Mouse (Mus musculus) stomach, embryonic 15.5 days (tissue): ENCODE results near the gene Clip2. TPM values are rescaled to one million over a fixed set of nuclear protein-coding genes. Genes with fewer than 3 reads are reported as not detected.
A peak's percentile ranks its signal among the peaks of the same experiment; 100 is the strongest.

Experiments used
- ATAC-seq: fragments of 200-750 bp; cut with Nextera tagmentation; 2 replicates; pipeline ENCODE4 v1.8.0; 2017; ENCODE audit warnings: low read depth, moderate number of reproducible peaks, moderate TSS enrichment; ENCODE audit not compliant: insufficient read depth, low FRiP score
- H3K27ac ChIP-seq: fragments of 300-500 bp; sonication (generic); 2 replicates; pipeline ENCODE4 v1.5.1; 2015; ENCODE audit warnings: mild to moderate bottlenecking, inconsistent platforms
- H3K27me3 ChIP-seq: fragments of 300-500 bp; sonication (generic); replicated peaks from 2 replicates; pipeline ENCODE4 v1.6.1; 2015; ENCODE audit warnings: inconsistent platforms
- H3K36me3 ChIP-seq: fragments of 300-500 bp; sonication (generic); 2 replicates; pipeline ENCODE4 v1.6.1; 2015; ENCODE audit warnings: inconsistent platforms
- H3K4me1 ChIP-seq: fragments of 300-500 bp; sonication (generic); 2 replicates; pipeline ENCODE4 v1.6.1; 2015; ENCODE audit warnings: inconsistent platforms
- H3K4me2 ChIP-seq: fragments of 300-500 bp; sonication (generic); 2 replicates; pipeline ENCODE4 v1.6.1; 2015; ENCODE audit warnings: mild to moderate bottlenecking, inconsistent platforms
- H3K4me3 ChIP-seq: fragments of 300-500 bp; sonication (generic); replicated peaks from 2 replicates; pipeline ENCODE4 v1.5.1; 2015; ENCODE audit warnings: inconsistent platforms
- H3K9ac ChIP-seq: fragments of 300-500 bp; sonication (generic); 2 replicates; pipeline ENCODE4 v1.6.1; 2015; ENCODE audit warnings: inconsistent platforms
- H3K9me3 ChIP-seq: fragments of 300-500 bp; sonication (generic); 2 replicates; pipeline ENCODE4 v1.6.1; 2016; ENCODE audit warnings: inconsistent platforms
- WGBS: fragments of 180-500 bp; shearing (Covaris S2); methylation state at CpG from one replicate; pipeline ENCODE4 v1.1.7; 2015; 5-methylcytosine and 5-hydroxymethylcytosine counted together
- polyA plus RNA-seq: library from polyadenylated mRNA; unstranded; fragments of >200 nt; fragmentation: Nextera tagmentation; extraction: Ambion mirVana; gene quantifications from 2 replicates; pipeline ENCODE4 v1.2.1, GENCODE M21; 2015

Gene Clip2
- polyA plus RNA-seq, 1 experiment from 2014 or later = 2.9 TPM

GRCm38 (mm10) chr5:134520120-134520519 lies 32.1 kb downstream of the Clip2 start:
- Histone ChIP-seq H3K4me1 (no peaks in the 10 kb centered on the region), H3K27ac (no peak overlapping the region), H3K4me2 (no peak overlapping the region), H3K9me3 (no peaks in the 10 kb centered on the region), H3K9ac (no peak overlapping the region), H3K27me3 (no peaks in the 10 kb centered on the region), H3K4me3 (no peak overlapping the region), H3K36me3 (peaks cover 26% of the 10 kb centered on the region)
- no peak for ATAC-seq
- 95% methylated on average over 4 of the region's 4 CpGs for WGBS

GRCm38 (mm10) chr5:134519471-134519870 lies 32.8 kb downstream of the Clip2 start:
- no peaks in the 10 kb centered on the region for H3K4me1 ChIP-seq
- H3K36me3 ChIP-seq = peaks cover 32% of the 10 kb centered on the region
- 88% methylated on average over 5 of the region's 5 CpGs for WGBS
- ATAC-seq = no peak
- H3K27ac ChIP-seq = no peak overlapping the region
- no peaks in the 10 kb centered on the region for H3K9me3 ChIP-seq
- no peak overlapping the region for H3K4me3 ChIP-seq
- no peak overlapping the region for H3K9ac ChIP-seq
- H3K27me3 ChIP-seq = no peaks in the 10 kb centered on the region
- H3K4me2 ChIP-seq = no peak overlapping the region

DNA sequence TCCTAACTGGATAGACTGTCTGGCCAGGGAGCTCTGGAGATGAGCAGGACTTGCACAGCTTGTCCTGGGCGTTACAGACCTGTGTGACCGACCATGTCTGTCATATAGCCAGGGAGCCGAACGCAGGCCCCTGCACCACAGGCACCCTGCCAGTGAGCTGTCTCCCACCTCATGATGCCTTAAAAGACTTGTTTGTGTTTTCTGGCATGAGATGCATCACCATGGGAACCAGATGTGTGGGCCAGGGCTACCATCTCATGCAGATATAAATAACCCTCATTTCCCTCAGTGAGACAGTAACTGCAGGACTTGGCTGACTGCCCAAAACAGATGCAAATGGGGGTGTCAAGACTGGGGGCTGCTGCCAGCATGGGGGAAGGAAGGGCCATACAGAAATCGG lies 40.1 kb downstream of the Clip2 start:
- 79% methylated on average over 5 of the region's 5 CpGs for WGBS
- Histone ChIP-seq H3K36me3 (peaks cover 53% of the 10 kb centered on the region), H3K27me3 (no peaks in the 10 kb centered on the region), H3K9me3 (no peaks in the 10 kb centered on the region), H3K4me2 (no peak overlapping the region), H3K4me1 (no peaks in the 10 kb centered on the region), H3K9ac (no peak overlapping the region), H3K27ac (no peak overlapping the region), H3K4me3 (no peak overlapping the region)
- ATAC-seq = no peak

GRCm38 (mm10) chr5:134510266-134510665 lies 42.0 kb downstream of the Clip2 start:
- no peaks in the 10 kb centered on the region for H3K4me1 ChIP-seq
- H3K36me3 ChIP-seq = peaks cover 37% of the 10 kb centered on the region
- H3K9ac ChIP-seq = no peak overlapping the region
- H3K4me3 ChIP-seq = no peak overlapping the region
- no peak overlapping the region for H3K27ac ChIP-seq
- no peaks in the 10 kb centered on the region for H3K9me3 ChIP-seq
- 89% methylated on average over 5 of the region's 5 CpGs for WGBS
- no peaks in the 10 kb centered on the region for H3K27me3 ChIP-seq
- no peak for ATAC-seq
- H3K4me2 ChIP-seq = no peak overlapping the region

DNA sequence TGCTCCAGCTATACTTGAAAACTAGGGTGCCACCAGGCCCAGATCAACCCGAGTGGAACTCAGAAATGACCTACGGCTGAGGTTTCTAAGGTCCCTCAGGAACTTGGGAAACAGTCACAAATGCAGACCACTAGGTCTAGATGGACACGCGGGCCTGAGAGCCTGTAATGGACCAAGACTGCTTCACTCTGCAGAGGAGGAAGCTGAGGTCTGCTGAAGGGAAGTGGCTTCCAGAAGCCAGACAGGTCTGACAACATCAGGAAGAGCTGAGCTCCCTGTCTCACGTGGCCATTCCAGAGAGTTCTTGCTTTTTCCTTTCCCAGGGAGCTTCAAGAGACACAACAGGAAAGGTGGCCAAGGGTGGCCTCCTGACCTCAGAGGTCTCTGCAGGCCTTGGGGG lies 43.3 kb downstream of the Clip2 start:
- no peaks in the 10 kb centered on the region for H3K9me3 ChIP-seq
- H3K4me2 ChIP-seq = no peak overlapping the region
- H3K4me3 ChIP-seq = no peak overlapping the region
- WGBS = 79% methylated on average over 5 of the region's 5 CpGs
- no peaks in the 10 kb centered on the region for H3K4me1 ChIP-seq
- H3K9ac ChIP-seq = no peak overlapping the region
- ATAC-seq = no peak
- H3K36me3 ChIP-seq = peaks cover 26% of the 10 kb centered on the region
- H3K27me3 ChIP-seq = no peaks in the 10 kb centered on the region
- no peak overlapping the region for H3K27ac ChIP-seq

DNA sequence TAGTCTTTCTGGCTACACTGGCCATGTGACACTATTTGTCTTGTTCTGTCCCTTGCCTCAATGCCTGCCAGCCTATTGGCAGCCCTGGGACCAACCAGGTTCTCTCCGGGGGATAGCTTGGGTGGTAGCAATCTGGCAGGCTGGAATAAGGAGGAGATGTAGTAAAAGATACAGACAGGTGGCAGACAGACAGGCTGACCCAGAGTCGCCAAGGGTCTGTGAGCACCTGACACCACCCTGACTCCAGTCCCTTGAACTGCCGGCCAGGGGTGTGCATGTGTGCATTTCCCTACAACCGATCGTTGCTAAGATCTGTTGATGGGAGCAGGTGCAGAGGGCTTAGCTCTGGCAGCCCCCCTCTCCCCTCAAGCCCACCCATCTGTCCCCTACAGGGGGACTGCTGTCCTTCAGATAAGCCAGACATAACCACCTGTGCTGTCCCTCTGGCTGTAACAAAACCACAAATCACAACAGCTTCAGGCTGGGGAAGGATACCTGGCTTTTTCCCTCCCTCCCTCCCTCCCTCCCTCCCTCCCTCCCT lies 44.3 kb downstream of the Clip2 start:
- Histone ChIP-seq H3K4me2 (no peak overlapping the region), H3K4me1 (no peaks in the 10 kb centered on the region), H3K27ac (no peak overlapping the region), H3K4me3 (no peak overlapping the region), H3K9me3 (no peaks in the 10 kb centered on the region), H3K9ac (no peak overlapping the region), H3K27me3 (no peaks in the 10 kb centered on the region), H3K36me3 (peaks cover 25% of the 10 kb centered on the region)
- no peak for ATAC-seq
- WGBS = 68% methylated on average over 5 of the region's 5 CpGs

- Histone ChIP-seq H3K4me3 (no peak overlapping the region), H3K4me2 (no peak overlapping the region), H3K4me1 (no peaks in the 10 kb centered on the region), H3K27me3 (no peaks in the 10 kb centered on the region), H3K9ac (no peak overlapping the region), H3K9me3 (no peaks in the 10 kb centered on the region), H3K36me3 (peaks cover 27% of the 10 kb centered on the region), H3K27ac (no peak overlapping the region)
- 18% methylated on average over 10 of the region's 10 CpGs for WGBS
- no peak for ATAC-seq
Measured at GRCm38 (mm10) chr5:134507307-134507706, 44.9 kb downstream of the Clip2 start.

DNA sequence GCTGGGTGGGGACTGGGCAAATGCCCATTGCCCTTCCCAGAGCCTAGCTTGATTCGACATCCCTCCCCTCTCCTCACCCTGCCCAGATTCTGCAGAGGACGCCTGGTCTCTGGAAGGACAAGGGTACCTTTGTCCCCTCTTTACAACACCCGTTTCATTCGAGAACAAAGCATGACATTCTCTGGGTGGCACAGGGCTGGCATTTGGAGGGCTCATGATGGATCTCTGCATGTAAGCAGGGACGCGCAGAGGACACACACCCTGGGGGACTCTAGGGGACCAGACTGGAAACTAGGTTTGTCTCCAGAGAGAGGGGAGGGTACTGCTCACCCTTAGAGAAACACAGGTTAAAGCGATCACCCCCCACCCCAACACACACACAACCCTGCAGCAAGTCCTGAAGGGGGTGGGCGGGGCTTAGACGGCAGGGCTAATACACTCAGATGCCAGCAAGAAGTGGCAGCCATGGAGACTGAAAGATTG lies 46.4 kb downstream of the Clip2 start:
- Histone ChIP-seq H3K4me3 (no peak overlapping the region), H3K27me3 (no peaks in the 10 kb centered on the region), H3K9ac (no peak overlapping the region), H3K4me1 (no peaks in the 10 kb centered on the region), H3K27ac (no peak overlapping the region), H3K36me3 (peaks cover 23% of the 10 kb centered on the region), H3K9me3 (no peaks in the 10 kb centered on the region), H3K4me2 (no peak overlapping the region)
- peak; percentile 21; the same call in 1 of the 2 replicates for ATAC-seq
- 77% methylated on average over 9 of the region's 9 CpGs for WGBS

DNA sequence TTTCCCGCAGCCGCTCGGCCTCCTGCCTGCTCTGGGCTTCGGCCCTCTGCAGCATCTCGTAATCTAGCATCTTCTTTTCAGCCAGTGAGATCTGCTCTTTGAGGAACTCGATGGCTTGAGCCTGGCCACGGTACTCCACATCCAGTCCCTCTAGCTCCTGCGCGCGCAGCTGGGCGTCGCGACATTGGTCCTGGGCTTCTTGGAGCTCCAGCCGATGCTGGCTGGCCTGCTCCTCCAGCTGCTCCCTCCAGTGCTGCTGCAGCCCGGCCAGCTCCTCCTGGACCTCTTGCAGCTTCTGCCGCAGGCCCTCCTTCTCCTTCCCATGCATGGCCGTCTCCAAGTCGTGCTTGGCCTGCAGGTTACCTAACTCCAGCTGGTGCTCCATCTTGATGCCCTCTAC lies 49.6 kb downstream of the Clip2 start:
- Histone ChIP-seq H3K4me3 (no peak overlapping the region), H3K4me1 (no peaks in the 10 kb centered on the region), H3K27me3 (no peaks in the 10 kb centered on the region), H3K9me3 (no peaks in the 10 kb centered on the region), H3K27ac (no peak overlapping the region), H3K9ac (no peak overlapping the region), H3K4me2 (no peak overlapping the region), H3K36me3 (peaks cover 20% of the 10 kb centered on the region)
- 94% methylated on average over 18 of the region's 18 CpGs for WGBS
- no peak for ATAC-seq

DNA sequence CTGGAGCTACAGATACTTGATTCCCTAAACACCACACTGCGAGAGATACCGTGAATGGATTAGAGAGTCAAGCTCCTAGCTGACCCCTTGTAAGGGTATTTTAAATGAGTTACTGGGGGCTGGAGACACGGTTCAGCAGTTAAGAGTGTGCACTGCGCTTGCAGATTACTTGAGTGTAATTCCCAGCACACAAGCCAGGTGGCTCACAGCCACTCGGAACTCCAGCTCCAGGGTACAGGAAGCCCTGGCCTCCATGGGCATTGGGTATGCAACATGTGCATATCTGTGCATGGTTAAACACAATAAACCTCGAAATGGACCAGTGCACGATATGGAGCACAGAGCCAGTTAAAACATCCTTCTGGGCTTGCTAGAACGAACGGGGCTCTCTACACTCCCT lies 50.8 kb downstream of the Clip2 start:
- ATAC-seq = no peak
- peaks cover 21% of the 10 kb centered on the region for H3K36me3 ChIP-seq

GRCm38 (mm10) chr5:134500681-134501080 lies 51.6 kb downstream of the Clip2 start:
- H3K9me3 ChIP-seq = no peaks in the 10 kb centered on the region
- H3K36me3 ChIP-seq = peaks cover 21% of the 10 kb centered on the region
- H3K9ac ChIP-seq = no peak overlapping the region
- H3K4me1 ChIP-seq = no peaks in the 10 kb centered on the region
- 88% methylated on average over 3 of the region's 3 CpGs for WGBS
- H3K4me2 ChIP-seq = no peak overlapping the region
- no peak overlapping the region for H3K27ac ChIP-seq
- no peak for ATAC-seq
- no peaks in the 10 kb centered on the region for H3K27me3 ChIP-seq
- no peak overlapping the region for H3K4me3 ChIP-seq

More for the DNA sequence above, 50.8 kb downstream of the Clip2 start:
- Histone ChIP-seq H3K9me3 (no peaks in the 10 kb centered on the region), H3K27ac (no peak overlapping the region), H3K4me3 (no peak overlapping the region), H3K4me1 (no peaks in the 10 kb centered on the region), H3K27me3 (no peaks in the 10 kb centered on the region), H3K9ac (no peak overlapping the region), H3K4me2 (no peak overlapping the region)
- 89% methylated on average over 9 of the region's 9 CpGs for WGBS

- Histone ChIP-seq H3K4me1 (no peaks in the 10 kb centered on the region), H3K36me3 (peaks cover 21% of the 10 kb centered on the region), H3K4me2 (no peak overlapping the region), H3K27ac (no peak overlapping the region), H3K9me3 (no peaks in the 10 kb centered on the region), H3K27me3 (no peaks in the 10 kb centered on the region), H3K4me3 (no peak overlapping the region), H3K9ac (no peak overlapping the region)
- WGBS = 72% methylated on average over 4 of the region's 4 CpGs
- ATAC-seq = no peak
Measured at GRCm38 (mm10) chr5:134500062-134500461, 52.2 kb downstream of the Clip2 start.

DNA sequence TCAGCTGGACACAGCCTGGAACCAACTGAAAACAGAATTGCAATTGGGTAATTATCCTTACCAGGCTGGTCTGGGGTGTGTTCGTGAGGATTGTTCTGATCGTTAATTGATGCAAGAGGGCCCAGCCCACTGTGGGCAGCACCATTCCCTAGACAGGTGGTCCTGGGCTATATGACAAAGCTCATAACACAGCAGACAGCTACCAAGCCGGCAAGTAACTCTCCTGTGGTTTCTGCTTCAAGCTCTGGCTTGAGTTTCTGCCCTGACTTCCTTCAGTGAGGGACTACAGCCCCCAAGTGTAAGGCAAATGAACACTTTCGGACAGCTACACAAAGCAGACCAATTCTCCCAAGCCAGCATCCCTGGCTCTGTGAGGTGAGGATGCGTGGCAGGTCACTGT lies 55.2 kb downstream of the Clip2 start:
- Histone ChIP-seq H3K36me3 (peaks cover 16% of the 10 kb centered on the region; the same call in 1 of the 2 replicates), H3K4me1 (no peaks in the 10 kb centered on the region)

More for the DNA sequence above, 55.2 kb downstream of the Clip2 start:
- Histone ChIP-seq H3K4me2 (no peak overlapping the region), H3K4me3 (no peak overlapping the region), H3K27me3 (no peaks in the 10 kb centered on the region), H3K9ac (no peak overlapping the region), H3K9me3 (no peaks in the 10 kb centered on the region), H3K27ac (no peak overlapping the region)
- ATAC-seq = no peak
- WGBS = 91% methylated on average over 5 of the region's 5 CpGs
